Mouse (Mus musculus): Measurements from ENCODE around the gene Vegfd.
A peak's percentile ranks its signal among the peaks of the same experiment; 100 is the strongest.

DNA sequence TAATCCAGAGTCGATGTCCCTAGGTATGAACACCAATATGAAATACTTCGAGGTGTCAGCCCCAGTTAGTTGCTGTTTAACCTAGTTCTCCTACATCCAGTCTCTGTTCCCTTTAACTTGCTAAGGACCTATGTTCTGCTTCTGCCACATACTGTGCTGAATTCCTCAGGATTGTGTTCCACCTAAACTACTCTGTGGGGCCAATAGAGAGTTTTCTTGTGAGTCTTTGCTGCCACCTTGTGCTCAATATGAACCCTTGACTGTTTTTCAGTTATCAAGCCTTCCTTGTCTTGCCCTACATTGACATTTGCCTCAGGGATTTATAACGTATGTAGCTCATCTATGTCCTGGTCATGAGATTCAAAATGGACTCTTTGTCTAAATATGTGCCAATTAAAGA, 25.3 kb downstream of the Vegfd start:
- no peak for TF ChIP-seq POLR2A (IDR thresholded peaks at IDR 0.05; ENCODE audit: borderline replicate concordance, extremely low read depth, insufficient read depth, insufficient read length, poor library complexity, severe bottlenecking)
- TF ChIP-seq CTCF (IDR thresholded peaks at IDR 0.05; ENCODE audit: borderline replicate concordance, extremely low read depth, insufficient read depth, insufficient read length), result peak; percentile 32; the same call in 1 of the 2 replicates

All from brain, embryonic 14.5 days (tissue).